Mouse (Mus musculus): ENCODE measurements around the gene Nmrk1.

DNA sequence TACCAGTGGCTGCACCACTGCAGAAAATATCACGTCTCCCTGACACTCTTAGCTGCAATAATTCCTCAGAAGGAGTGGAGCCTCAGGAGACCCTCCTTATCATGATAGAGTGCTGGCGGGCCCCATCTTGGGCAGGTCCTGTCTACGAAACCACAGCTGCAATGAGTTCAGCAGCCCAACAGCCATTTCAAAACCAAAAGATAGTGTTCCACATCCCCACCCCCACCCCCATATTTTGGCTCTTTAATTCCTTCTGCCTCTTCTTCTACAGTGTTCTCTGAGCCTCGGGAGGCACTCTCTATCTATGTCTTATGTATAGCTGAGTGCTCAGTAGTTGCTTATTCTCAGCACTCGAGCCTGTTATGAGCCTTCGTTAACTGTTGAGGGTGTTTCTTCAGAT, 18.7 kb downstream of the Nmrk1 start:
- TF ChIP-seq CTCF (IDR thresholded peaks at IDR 0.05; ENCODE audit: low read depth) = no peak
- no peak for TF ChIP-seq EP300 (IDR thresholded peaks at IDR 0.05; ENCODE audit: low read depth)
